Mouse (Mus musculus): ENCODE measurements around the gene Ybx3. TPM values are rescaled to one million over a fixed set of nuclear protein-coding genes. Genes with fewer than 3 reads are reported as not detected.

Ybx3 gene
- polyA plus RNA-seq (2017; shearing (Covaris generic)): 7.6 TPM

GRCm38 (mm10) chr6:131388040-131389021 is at the start of gene Ybx3:
TSS of gene Ybx3 (minus strand) at chr6:131388476.

DNA sequence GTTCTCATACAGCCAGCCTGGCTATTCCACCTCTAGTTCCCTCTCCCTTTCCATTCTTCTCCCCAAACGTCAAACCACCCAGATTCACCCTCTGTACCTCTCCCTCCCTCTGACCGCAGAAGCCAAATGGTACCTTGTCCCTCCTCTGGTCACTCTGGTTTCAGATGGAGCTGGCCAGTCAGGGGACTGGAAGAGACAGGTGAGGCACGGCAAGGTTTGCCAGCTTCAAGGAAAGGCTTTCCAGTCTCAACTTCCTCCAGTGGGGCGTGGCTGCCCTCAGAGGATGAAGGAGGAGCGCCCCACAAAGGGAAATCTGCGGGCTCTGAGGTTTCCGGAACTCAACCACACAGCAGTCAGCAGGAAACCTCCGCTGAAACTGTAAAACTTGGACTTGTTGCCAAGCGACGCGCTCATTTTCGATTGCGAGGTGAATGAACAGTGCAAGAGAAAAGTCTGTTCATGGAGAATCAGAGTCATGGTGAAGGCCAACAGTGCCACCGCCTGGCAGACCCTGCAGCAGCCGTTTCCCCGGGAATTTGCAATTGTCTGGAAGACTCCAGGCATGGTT is 34.8 kb downstream of the Ybx3 start, which contains the start of gene Styk1:
Gene Styk1, minus strand, starts transcription at position 246 of the 568 bp plus-strand sequence.

Other genes starting within 250 kb of the Ybx3 start
- gene Klra2, start 141.1 kb downstream of the Ybx3 start, polyA plus RNA-seq (2017; shearing (Covaris generic)): not detected
- 10.2 TPM for gene Magohb, start 95.2 kb downstream of the Ybx3 start, polyA plus RNA-seq (2017; shearing (Covaris generic))
- gene Styk1, start 34.9 kb downstream of the Ybx3 start, polyA plus RNA-seq (2017; shearing (Covaris generic)): not detected
- not detected for gene 5430401F13Rik, start 97.9 kb upstream of the Ybx3 start, polyA plus RNA-seq (2017; shearing (Covaris generic))
- not detected for gene Gm6619, start 97.9 kb upstream of the Ybx3 start, polyA plus RNA-seq (2017; shearing (Covaris generic))
- gene Tas2r130, start 242.4 kb upstream of the Ybx3 start, polyA plus RNA-seq (2017; shearing (Covaris generic)): not detected

Data from naive thymus-derived CD4-positive, alpha-beta T cell, adult 5 months (primary cell).